Mouse (Mus musculus) limb, embryonic 10.5 days (tissue): Measurements from ENCODE around the gene Trim41. TPM values are rescaled to one million over a fixed set of nuclear protein-coding genes. Genes with fewer than 3 reads are reported as not detected.

Experiments
- DNase-seq: peaks from one replicate; pipeline ENCODE4 v3.0.0-alpha.2; 2017; ENCODE audit warnings: low spot score
- H3K27ac ChIP-seq: fragments of 300-500 bp; sonication (generic); 2 replicates; pipeline ENCODE4 v1.5.1; 2016; ENCODE audit warnings: mild to moderate bottlenecking
- H3K27me3 ChIP-seq: fragments of 300-500 bp; sonication (generic); 2 replicates; pipeline ENCODE4 v1.6.1; 2016; ENCODE audit warnings: low read depth, mild to moderate bottlenecking; ENCODE audit not compliant: poor library complexity, severe bottlenecking
- H3K36me3 ChIP-seq: fragments of 300-500 bp; sonication (generic); 2 replicates; pipeline ENCODE4 v1.6.1; 2016; ENCODE audit warnings: mild to moderate bottlenecking, moderate library complexity
- H3K4me1 ChIP-seq: fragments of 300-500 bp; sonication (generic); 2 replicates; pipeline ENCODE4 v1.6.1; 2016
- H3K4me3 ChIP-seq: fragments of 300-500 bp; sonication (generic); 2 replicates; pipeline ENCODE4 v1.5.1; 2016; ENCODE audit warnings: mild to moderate bottlenecking, moderate library complexity
- H3K9me3 ChIP-seq: fragments of 300-500 bp; sonication (generic); replicated peaks from 2 replicates; pipeline ENCODE4 v1.6.1; 2016; ENCODE audit warnings: mild to moderate bottlenecking
- WGBS: fragments of 180-500 bp; shearing (Covaris S2); methylation state at CpG from one replicate; pipeline ENCODE4 v1.1.7; 2016; 5-methylcytosine and 5-hydroxymethylcytosine counted together
- polyA plus RNA-seq: library from polyadenylated mRNA; unstranded; fragments of >200 nt; fragmentation: Nextera tagmentation; extraction: Ambion mirVana; gene quantifications from 2 replicates; pipeline ENCODE4 v1.2.1, GENCODE M21; 2016

The Trim41 gene
- polyA plus RNA-seq, 1 experiment from 2014 or later = 6.1 TPM

DNA sequence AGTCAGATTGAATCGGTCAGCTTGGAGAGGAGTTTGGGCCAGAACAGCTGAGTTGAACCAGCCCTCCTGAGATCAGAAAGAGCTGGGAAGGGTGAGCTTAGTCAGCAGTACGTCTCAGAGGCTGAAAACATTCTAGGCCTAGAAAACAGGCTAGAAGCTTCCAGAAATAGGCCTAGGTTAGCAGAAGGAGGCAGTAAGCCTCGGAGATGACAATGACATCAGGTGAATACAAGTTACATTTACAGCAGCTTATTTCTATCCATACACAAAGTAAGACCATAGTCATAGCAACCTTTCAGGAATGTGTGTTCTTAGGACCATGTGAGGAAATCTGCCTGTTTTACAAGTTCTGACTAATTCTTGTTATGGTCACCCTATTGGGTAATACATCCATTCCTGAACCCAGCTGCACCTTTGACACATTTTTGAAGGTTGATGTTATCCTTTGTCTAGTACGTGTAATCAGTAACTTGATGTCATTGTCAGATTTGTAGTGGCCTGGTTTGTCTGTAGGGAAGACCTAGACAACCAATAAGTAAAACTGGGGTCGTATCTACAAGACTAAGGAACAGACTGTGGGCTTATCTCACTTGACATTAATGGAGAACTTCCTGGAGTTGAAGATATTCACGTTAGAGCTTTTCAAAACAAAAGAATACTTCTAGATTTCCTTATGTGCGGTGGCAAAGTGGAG lies 2.6 kb upstream of the Trim41 start:
- peaks cover 11% of the 10 kb centered on the region for H3K36me3 ChIP-seq
- DNase-seq = no peak
- no peak overlapping the region for H3K4me3 ChIP-seq
- no peak overlapping the region for H3K27ac ChIP-seq
- 80% methylated on average over 7 of the region's 7 CpGs for WGBS
- no peaks in the 10 kb centered on the region for H3K9me3 ChIP-seq
- H3K27me3 ChIP-seq = peaks cover 11% of the 10 kb centered on the region
- peaks cover 26% of the 10 kb centered on the region for H3K4me1 ChIP-seq

DNA sequence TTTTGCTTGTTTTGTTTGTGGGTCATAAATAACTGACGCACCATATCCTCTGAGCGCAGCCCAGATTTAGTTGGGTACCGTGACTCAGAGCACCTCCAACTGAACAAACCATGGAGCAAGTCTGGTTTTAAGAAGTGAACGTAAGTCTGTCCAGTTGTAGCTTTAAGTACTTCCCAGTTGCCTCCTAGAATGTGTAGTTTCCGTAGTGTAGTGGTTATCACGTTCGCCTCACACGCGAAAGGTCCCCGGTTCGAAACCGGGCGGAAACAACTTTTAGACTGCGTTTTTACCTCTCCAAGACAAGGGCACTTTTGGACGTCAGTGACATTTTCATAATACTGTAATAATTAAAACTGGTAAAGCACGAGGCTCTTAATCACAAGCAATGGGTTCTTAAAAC lies 1.2 kb upstream of the Trim41 start:
- 2% methylated on average over 16 of the region's 16 CpGs for WGBS
- Histone ChIP-seq H3K4me1 (peaks cover 15% of the 10 kb centered on the region), H3K27me3 (no peaks in the 10 kb centered on the region), H3K36me3 (peaks cover 21% of the 10 kb centered on the region), H3K4me3 (peak overlapping the region; percentile 76), H3K9me3 (no peaks in the 10 kb centered on the region), H3K27ac (peak overlapping the region; percentile 25; the same call in 1 of the 2 replicates)
- DNase-seq = peak; percentile 85

DNA sequence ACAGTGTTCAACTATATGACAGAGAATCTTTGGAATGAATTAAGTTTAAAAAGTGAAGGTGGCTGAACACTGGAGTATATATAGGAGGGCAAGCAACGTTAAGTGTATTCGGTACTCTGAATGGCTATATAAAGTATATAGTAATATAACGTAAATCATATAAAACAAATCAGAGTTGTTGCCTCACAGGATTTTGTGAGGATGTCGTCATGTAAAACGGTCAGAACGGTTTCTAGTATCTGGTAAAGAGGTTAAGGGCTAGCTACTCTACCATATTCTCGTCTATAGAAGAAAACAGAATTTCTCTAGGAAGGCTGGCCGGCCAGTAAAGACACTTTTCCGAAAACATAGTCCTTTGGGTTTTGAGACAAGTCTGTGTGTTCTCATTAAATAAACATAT lies 641 bp upstream of the Trim41 start:
- no peaks in the 10 kb centered on the region for H3K27me3 ChIP-seq
- H3K4me3 ChIP-seq = peak overlapping the region; percentile 76
- H3K27ac ChIP-seq = peak overlapping the region; percentile 96
- 10% methylated on average over 9 of the region's 9 CpGs for WGBS
- no peak for DNase-seq
- H3K36me3 ChIP-seq = peaks cover 27% of the 10 kb centered on the region
- peaks cover 15% of the 10 kb centered on the region for H3K4me1 ChIP-seq
- no peaks in the 10 kb centered on the region for H3K9me3 ChIP-seq

DNA sequence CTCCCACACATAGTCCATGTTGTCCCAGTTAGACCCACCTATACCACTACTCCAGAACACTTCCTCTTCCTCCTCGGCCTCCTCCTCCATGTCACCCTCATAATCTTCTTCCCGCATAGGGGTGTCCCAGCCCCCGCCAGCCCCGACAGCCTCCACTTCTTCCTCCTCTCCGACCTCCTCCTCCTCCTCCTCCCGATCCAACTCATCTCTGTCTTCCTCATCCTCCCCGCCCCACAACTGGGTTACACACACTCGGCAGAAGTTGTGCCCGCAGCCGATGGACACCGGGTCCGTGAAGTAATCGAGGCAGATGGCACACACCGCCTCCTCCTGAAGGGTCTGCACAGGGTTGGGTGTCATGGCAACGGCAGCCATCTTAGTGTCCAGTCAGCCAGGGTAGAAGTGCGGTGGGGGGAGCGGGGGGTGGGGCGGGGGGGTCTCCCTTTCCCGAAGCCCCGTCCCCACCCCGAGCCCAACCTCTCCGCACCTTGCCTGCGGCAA lies 822 bp downstream of the Trim41 start:
- H3K36me3 ChIP-seq = peaks cover 41% of the 10 kb centered on the region
- H3K9me3 ChIP-seq = no peaks in the 10 kb centered on the region
- peaks cover 15% of the 10 kb centered on the region for H3K4me1 ChIP-seq
- peak; percentile 70 for DNase-seq
- H3K4me3 ChIP-seq = peak overlapping the region; percentile 76
- H3K27me3 ChIP-seq = no peaks in the 10 kb centered on the region
- peak overlapping the region; percentile 96 for H3K27ac ChIP-seq
- 6% methylated on average over 23 of the region's 23 CpGs for WGBS

DNA sequence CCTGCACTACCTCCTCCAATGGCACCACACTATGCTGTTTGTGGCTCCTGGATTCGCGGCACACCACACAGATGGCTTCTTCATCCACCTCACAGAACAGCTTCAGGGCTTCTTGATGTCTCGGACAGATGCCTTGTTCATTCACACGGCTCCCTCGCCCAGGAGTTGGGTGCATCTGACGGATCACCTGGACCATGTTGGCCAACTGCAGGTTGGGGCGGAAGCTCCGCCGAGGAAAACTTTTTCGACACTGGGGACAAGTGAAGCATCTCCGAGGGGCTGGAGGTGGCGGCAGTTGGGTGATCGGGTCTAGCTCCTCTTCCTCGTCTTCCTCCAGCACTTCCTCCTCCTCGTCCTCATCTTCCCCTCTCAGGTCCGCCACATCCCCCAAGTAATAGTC lies 1.3 kb downstream of the Trim41 start:
- 88% methylated on average over 14 of the region's 16 CpGs for WGBS
- H3K4me1 ChIP-seq = peaks cover 15% of the 10 kb centered on the region
- DNase-seq = no peak
- H3K36me3 ChIP-seq = peaks cover 46% of the 10 kb centered on the region
- H3K4me3 ChIP-seq = peak overlapping the region; percentile 76
- H3K27ac ChIP-seq = no peak overlapping the region
- H3K27me3 ChIP-seq = no peaks in the 10 kb centered on the region
- H3K9me3 ChIP-seq = no peaks in the 10 kb centered on the region

DNA sequence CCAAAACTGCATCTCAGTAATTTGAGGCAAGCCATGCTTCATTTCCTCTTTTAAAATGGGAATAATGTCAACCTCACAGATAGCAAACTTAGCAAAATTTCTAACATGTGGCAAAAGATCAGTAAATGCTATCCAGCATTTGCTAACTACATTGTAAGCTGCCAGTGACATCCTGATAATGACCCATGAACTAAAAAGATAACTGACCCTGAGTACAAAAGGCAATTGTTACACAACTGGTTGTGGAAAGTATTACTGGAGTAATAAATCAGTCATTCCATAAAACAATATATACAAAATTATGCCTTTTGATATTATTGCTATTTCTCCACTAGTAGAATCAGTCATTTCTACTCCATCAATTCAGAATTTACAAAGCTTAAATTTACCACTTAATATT lies 3.4 kb downstream of the Trim41 start:
- H3K4me1 ChIP-seq = peaks cover 15% of the 10 kb centered on the region
- no peak overlapping the region for H3K4me3 ChIP-seq
- H3K27me3 ChIP-seq = no peaks in the 10 kb centered on the region
- H3K9me3 ChIP-seq = no peaks in the 10 kb centered on the region
- peaks cover 67% of the 10 kb centered on the region for H3K36me3 ChIP-seq
- no peak overlapping the region for H3K27ac ChIP-seq
- DNase-seq = no peak

DNA sequence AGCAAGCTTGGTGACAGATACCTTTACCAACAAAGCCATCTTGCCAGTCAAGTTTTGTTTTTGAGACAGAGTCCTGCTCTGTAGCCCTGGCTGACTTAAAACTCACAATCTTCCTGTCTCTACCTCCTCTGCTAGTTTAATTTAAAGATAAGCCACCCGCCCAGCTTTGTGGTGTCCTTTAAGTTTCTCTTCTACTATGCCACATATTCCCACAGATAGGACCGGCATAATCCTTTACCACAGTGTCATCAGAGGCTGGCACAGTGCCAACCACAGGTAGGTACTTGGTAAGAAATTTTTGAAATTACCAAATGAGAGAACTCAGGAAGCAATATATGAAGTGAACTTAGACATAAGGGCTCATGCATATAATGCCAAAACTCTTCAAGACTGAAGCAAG lies 7.0 kb downstream of the Trim41 start:
- no peaks in the 10 kb centered on the region for H3K9me3 ChIP-seq
- H3K27me3 ChIP-seq = no peaks in the 10 kb centered on the region
- H3K27ac ChIP-seq = no peak overlapping the region
- H3K36me3 ChIP-seq = peaks cover 96% of the 10 kb centered on the region
- H3K4me3 ChIP-seq = no peak overlapping the region
- H3K4me1 ChIP-seq = peaks cover 1% of the 10 kb centered on the region; the same call in 1 of the 2 replicates
- 91% methylated on average over 2 of the region's 2 CpGs for WGBS
- no peak for DNase-seq

DNA sequence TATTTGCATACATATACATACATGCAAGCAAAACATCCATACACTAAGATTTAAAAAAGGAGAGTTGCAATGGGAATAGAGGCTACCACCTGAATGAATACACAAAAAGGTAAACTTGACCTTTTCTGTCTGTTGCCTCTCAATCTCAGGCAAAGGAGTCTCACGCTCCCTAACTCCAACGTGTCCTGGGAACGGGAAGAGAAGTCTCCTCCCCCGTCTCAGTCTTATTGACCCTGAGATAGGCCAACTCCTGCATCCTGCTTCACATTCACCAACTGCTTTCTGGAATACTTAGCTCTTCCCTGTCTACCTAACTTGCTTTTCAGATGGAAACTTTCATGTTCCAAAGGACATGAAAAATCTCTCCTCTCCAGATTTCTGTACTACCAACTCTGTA lies 7.7 kb downstream of the Trim41 start:
- H3K27me3 ChIP-seq = no peaks in the 10 kb centered on the region
- H3K36me3 ChIP-seq = peaks cover 96% of the 10 kb centered on the region
- WGBS = 76% methylated on average over 4 of the region's 4 CpGs
- H3K4me3 ChIP-seq = no peak overlapping the region
- no peak for DNase-seq
- no peaks in the 10 kb centered on the region for H3K4me1 ChIP-seq
- no peaks in the 10 kb centered on the region for H3K9me3 ChIP-seq
- no peak overlapping the region for H3K27ac ChIP-seq

DNA sequence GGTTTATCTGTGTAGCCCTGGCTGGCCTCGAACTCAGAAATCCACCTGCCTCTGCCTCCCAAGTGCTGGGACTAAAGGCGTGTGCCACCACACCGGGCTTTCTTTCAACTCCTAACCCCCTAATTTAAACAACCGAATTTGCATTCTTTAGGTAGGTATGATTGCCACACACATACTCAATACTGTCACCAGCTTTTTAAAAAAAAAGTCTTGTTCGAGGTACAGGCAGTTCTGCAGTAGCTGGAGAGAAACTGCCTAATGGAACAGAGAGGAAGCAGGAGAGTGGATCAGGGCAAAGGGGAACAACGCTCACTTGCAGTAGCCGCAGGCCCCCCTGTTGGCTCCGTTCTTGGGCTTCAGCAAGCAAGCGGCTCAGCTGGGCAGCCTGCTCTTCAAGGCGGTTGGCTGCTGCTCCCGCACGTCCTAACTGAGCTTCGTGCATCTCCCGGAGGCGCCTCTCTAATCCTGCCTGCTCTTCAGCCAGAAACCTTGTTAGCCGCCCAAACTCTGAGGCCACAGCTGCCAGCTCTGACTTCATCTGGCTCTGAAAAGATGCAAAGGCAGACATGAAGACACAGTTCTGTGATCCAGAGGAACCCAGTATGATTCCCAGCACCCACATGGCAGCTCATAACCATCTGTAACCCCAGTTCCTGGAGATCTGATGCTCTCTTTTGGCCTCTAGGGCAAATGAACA lies 8.3 kb downstream of the Trim41 start:
- Histone ChIP-seq H3K36me3 (peaks cover 97% of the 10 kb centered on the region), H3K9me3 (no peaks in the 10 kb centered on the region), H3K4me3 (no peak overlapping the region), H3K27me3 (no peaks in the 10 kb centered on the region), H3K4me1 (no peaks in the 10 kb centered on the region), H3K27ac (no peak overlapping the region)
- WGBS = 79% methylated on average over 16 of the region's 16 CpGs
- DNase-seq = no peak

DNA sequence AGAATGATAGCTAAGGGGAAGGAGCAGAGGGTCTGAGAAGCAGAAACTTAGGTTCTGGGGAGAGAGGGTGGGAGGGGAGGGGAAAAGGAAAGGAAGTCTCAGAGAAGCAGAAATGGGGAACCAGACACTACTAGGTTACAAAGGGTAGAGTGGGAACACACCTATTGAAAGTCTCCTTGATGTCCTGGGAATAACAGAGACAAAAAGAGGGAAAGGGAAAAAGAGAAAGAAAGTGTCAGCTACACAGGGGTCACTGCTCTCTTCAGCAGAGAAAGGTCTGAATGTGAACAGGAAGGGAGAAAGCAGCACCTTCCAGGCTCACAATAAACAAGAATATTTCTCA lies 8.9 kb downstream of the Trim41 start:
- H3K27ac ChIP-seq = no peak overlapping the region
- H3K4me1 ChIP-seq = no peaks in the 10 kb centered on the region
- no peak overlapping the region for H3K4me3 ChIP-seq
- peaks cover 100% of the 10 kb centered on the region for H3K36me3 ChIP-seq
- no peak for DNase-seq
- no peaks in the 10 kb centered on the region for H3K27me3 ChIP-seq
- no peaks in the 10 kb centered on the region for H3K9me3 ChIP-seq

DNA sequence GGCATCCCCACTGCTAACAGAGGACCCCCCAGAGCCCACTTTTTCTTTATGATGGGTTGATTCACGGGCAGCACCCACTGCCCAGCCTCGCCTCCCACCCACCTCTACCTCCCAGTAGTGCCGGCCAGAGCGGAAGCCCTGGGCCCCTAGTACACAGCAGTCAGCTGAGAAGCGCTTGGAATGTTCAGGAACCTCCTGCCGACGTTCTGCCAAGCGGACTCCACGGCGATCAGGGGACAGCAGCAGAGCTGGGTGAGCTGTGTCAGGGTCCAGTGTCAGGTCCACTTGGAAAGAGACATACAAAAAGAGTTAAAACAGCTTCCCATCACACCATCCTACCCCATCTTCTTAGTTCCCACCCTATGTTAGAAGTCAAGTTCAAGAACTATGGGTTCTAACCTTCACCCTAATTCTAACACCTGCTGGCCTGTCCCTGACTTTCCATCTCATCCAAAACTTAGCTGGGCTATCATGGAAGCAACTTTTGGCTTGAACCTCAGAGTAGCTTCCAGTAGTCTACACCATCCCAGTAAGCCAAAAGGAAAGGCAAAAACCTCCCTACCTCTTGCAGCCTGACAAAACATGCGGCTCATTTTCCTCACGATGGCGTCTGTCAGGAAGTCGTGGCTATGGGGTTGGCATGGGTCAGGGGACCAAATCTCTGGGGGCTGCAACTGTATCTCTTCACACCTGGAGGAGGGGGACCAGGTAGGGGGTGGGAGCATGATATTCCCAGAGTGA lies 9.4 kb downstream of the Trim41 start:
- DNase-seq = peak; percentile 42
- H3K27me3 ChIP-seq = no peaks in the 10 kb centered on the region
- H3K36me3 ChIP-seq = peaks cover 100% of the 10 kb centered on the region
- no peak overlapping the region for H3K4me3 ChIP-seq
- no peaks in the 10 kb centered on the region for H3K4me1 ChIP-seq
- no peak overlapping the region for H3K27ac ChIP-seq
- WGBS = 71% methylated on average over 14 of the region's 14 CpGs
- H3K9me3 ChIP-seq = no peaks in the 10 kb centered on the region

DNA sequence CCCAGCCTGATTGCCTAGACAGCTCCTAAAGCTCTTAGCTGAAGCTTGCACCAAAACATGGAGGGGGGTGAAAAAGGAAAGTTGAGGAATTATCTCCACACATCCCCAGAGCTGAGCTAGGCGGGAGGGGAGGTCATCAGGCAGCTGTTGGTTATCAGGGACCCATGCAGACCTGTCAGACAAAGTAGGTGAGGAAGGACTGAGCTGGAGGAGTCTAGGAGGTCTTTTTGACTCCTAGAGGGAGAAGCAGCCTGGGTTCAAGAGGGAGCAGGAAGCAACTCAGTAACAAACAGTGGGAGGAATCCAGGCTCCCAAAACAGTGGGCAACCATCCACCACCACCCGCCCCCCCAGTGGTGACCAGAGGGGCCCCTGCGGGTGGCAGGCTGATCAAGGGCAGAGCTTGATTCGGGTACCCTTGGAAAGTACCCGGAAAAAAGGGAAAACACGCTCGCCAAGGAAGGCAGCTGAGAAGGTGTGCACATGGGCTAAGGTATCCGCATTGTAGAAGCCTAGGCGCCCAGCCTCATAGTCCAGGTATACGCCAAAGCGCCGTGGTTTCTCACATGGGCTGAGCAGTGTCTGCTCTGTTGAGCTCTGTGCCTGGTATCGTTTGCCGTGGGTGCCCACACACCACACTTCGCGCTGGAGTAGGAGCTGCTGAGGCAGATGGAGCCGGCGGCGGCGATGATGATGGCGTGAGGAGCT lies 10.1 kb downstream of the Trim41 start:
- DNase-seq = peak; percentile 51
- Histone ChIP-seq H3K4me1 (peaks cover 5% of the 10 kb centered on the region), H3K36me3 (peaks cover 100% of the 10 kb centered on the region), H3K9me3 (no peaks in the 10 kb centered on the region), H3K4me3 (no peak overlapping the region), H3K27ac (no peak overlapping the region), H3K27me3 (no peaks in the 10 kb centered on the region)
- 55% methylated on average over 21 of the region's 21 CpGs for WGBS
